Mouse (Mus musculus) E14TG2a.4 (cell line): ENCODE results near the gene 4930469K13Rik.

Source experiments
- CTCF ChIP-seq: conservative IDR thresholded peaks from 2 replicates; pipeline ENCODE4 v1.5.1; 2014; ENCODE audit warnings: low read length
- NANOG ChIP-seq: IDR thresholded peaks from 2 replicates; pipeline ENCODE4 v1.6.1; 2014; ENCODE audit warnings: borderline replicate concordance, low read length, mixed read lengths

GRCm38 (mm10) chr11:34113760-34114159, 15.4 kb upstream of the 4930469K13Rik start:
- TF ChIP-seq CTCF (no peak), NANOG (no peak)
